Mouse (Mus musculus) megakaryocyte, embryonic 14.5 days (primary cell): ENCODE results near the gene Rps27l.

Experiments used
- FLI1 ChIP-seq: IDR thresholded peaks from 2 replicates; pipeline ENCODE4 v1.6.1; 2012; ENCODE audit warnings: low read length, inconsistent platforms, mixed read lengths
- GATA1 ChIP-seq: IDR thresholded peaks from 3 replicates; pipeline ENCODE4 v1.6.1; 2012; ENCODE audit warnings: mixed read lengths, low read length, inconsistent platforms, borderline replicate concordance

GRCm38 (mm10) chr9:66907746-66908397 is 38.0 kb upstream of the Rps27l start:
- TF ChIP-seq GATA1, result no peak
- TF ChIP-seq FLI1, result no peak
